Mouse (Mus musculus) heart, postnatal 36 days (tissue): Measurements from ENCODE around the gene Clec2d. TPM values are rescaled to one million over a fixed set of nuclear protein-coding genes. Genes with fewer than 3 reads are reported as not detected.
"Not testable (repeated sequence)": the region's sequence is repeated elsewhere in the genome, so short reads cannot be mapped to it uniquely, and the experiment has no call there.

Experiments
- DNase-seq, 2 experiments: peaks; one replicate each; pipeline ENCODE4 v3.0.0; 2021 to 2022
- intact Hi-C: fragments of 180-260 bp; cut with DNase I; formaldehyde crosslinking; loops from one replicate; pipeline ENCODE4 v1.15.1; 2025
- total RNA-seq, 2 experiments: library from RNA; stranded (reverse); gene quantifications; 2 replicates each; pipeline ENCODE4 v1.2.3; 2021

Clec2d gene
- total RNA-seq, 2 experiments from 2014 or later = 35.1 to 51.7 TPM

DNA sequence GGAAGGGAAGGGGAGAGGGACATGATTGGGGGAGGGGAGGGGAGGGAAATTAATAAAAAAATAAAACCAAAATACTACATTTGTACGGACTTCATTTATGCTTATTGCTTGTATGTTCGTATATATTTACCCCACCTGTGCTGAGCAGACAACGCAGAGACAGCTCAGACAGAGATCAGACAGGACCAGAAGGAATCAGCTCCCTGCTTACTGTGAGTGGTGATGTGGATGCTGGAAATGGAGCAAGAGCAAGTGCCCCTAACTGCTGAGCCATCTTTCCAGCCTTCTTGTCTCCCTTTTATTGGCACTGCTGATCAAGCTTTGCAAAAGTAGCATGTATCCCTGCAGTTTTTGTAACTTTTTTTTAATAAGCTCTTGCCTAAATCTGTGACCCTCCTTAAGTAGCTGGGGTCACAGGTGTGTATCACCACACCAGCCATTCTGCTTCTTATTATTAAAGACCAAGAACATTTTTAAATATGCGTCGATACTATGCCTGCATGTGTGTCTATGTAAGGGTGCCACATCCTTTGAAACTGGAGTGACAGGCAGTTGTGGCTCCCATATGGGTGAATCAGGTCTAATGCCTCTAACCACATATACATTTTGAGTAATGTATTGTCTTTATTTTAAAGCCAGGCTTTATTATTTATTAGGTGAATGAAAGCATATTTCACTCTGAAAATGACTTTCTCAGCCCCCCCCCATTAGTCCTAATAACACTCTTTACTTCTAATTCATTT, 6.2 kb downstream of the Clec2d start:
- intact Hi-C loops = loop anchor here (5.0 kb wide), 1 partner anchor 204 kb away; no protein-coding TSS in a partner anchor
- DNase-seq = no peak

DNA sequence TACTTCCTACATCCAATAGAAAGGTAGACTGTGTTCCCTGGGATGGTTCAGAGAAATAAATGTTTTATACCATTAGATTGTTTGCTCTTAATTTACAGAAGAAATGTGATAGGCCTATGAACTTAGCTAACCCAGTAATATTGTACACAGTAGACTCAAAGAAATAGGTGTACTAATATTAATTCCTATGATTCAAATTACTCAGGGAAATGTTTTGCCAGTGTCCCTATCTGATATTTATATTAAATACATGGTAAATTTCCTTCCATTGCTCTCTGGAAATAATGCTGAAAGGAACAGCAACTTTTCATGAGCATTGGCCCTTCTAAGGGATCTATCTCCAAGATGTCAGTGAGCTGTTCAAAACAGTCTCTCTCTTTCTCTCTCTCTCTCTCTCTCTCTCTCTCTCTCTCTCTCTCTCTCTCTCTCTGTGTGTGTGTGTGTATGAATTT, 6.8 kb downstream of the Clec2d start:
- intact Hi-C loops = loop anchor here (5.0 kb wide), 1 partner anchor 205 kb away; no protein-coding TSS in a partner anchor

DNA sequence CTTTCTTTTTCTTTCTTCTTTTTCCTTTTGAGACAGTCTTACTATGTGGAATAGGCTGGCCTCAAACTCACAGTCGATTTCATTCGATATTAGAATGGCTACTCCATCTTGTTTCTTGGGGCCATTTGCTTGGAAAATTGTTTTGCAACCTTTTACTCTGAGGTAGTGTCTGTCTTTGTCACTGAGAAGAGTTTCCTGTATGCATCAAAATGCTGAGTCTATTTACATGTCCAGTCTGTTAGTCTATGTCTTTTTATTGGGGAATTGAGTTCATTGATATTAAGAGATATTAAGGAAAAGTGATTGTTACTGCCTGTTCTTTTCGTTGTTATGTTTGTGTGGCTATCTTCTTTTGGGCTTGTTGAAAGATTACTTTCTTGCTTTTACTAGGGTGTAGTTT, 7.4 kb downstream of the Clec2d start:
- intact Hi-C loops = loop anchor here (5.0 kb wide), 1 partner anchor 206 kb away; no protein-coding TSS in a partner anchor

More for the DNA sequence above, 6.8 kb downstream of the Clec2d start:
- DNase-seq = no peak

GRCm38 (mm10) chr6:129193431-129193830, 13.0 kb downstream of the Clec2d start:
- intact Hi-C loops = no loop called here
- DNase-seq = no peak

More for the DNA sequence above, 7.4 kb downstream of the Clec2d start:
- not testable (repeated sequence) for DNase-seq

GRCm38 (mm10) chr6:129200066-129200465, 19.7 kb downstream of the Clec2d start:
- intact Hi-C loops, DNase-seq: not testable (repeated sequence)

DNA sequence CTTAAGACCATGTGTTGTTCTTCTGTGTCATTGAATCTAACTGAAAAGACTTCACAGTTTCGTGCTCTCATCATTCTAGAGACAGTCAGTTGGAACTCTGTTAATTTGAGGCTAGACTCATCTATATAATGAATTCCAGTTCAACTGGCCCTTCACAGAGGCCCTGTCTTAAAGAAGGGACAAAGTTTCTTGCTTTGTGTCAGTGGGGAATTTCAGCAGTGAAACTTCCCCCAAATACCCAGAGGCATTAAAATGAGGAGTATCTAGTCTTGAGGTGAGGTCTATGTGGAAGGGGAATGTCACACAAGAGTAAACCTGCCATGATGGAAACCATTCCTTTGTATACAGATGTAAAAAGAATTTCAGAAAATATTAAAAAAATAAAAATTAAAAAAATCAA, 21.9 kb downstream of the Clec2d start:
- intact Hi-C loops = no loop called here
- no peak for DNase-seq

- no peak for DNase-seq
- intact Hi-C loops = loop anchor here (2.0 kb wide), 1 partner anchor 14 kb away; no protein-coding TSS in a partner anchor
These were observed 23.9 kb downstream of the Clec2d start for GRCm38 (mm10) chr6:129204342-129204741.

- no peak for DNase-seq
- intact Hi-C loops = loop anchor here (2.0 kb wide), 1 partner anchor 14 kb away; no protein-coding TSS in a partner anchor
These were observed 24.4 kb downstream of the Clec2d start for GRCm38 (mm10) chr6:129204838-129205237.

GRCm38 (mm10) chr6:129208891-129209519, 28.6 kb downstream of the Clec2d start:
- intact Hi-C loops = no loop called here
- DNase-seq = no peak

DNA sequence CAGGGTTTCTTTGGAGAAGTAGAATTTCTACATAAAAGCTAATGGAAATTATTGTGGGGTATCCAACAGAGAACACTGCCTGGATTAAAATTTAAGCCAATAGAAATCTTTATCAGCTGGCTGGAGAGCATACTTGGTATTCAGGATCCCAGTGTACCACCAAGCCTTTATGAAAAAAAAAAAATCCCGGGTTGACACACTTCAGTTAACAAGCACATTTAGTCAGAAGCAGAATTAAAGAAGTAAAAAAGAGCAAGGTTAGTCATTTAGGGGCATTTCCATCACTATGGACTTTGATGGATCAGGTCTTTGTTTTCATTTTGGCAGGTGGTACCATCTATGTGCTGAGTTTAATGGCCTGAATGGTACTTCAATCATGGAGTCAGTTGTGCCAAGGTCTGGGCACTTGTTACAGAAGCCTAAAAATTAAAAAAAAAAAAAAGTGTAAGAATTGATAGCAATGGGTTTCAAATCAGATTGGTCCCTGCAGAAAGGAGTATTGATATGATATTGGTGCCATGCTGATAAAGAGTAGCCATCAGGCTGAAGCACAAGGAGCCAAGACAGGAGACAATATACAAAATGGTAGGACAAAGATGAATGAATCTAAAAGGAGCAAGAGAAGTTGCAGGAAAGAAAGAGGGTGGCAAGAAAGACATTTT, 29.5 kb downstream of the Clec2d start:
- DNase-seq = no peak
- intact Hi-C loops = no loop called here

DNA sequence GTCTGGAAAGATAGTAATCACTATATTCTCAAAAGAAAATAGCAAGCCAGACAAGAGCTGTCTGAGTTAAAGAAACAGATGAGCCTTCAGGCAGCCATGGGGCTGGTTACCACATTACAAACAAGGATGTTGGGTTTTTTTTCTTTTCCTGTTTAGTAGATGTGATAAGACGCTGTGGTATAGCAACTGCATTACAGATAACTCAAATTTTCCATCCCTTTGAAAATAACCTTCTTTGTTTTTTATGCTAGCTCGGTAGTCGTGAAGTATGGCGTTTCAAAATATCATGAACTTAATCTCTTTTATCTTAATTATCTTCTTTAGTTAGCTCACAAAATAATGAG, 30.0 kb downstream of the Clec2d start:
- intact Hi-C loops = no loop called here
- DNase-seq = no peak

- DNase-seq = no peak
- intact Hi-C loops = no loop called here
These were observed 32.2 kb downstream of the Clec2d start for GRCm38 (mm10) chr6:129212421-129213195.

GRCm38 (mm10) chr6:129213497-129213896, 33.1 kb downstream of the Clec2d start:
- DNase-seq = no peak
- intact Hi-C loops = no loop called here

DNA sequence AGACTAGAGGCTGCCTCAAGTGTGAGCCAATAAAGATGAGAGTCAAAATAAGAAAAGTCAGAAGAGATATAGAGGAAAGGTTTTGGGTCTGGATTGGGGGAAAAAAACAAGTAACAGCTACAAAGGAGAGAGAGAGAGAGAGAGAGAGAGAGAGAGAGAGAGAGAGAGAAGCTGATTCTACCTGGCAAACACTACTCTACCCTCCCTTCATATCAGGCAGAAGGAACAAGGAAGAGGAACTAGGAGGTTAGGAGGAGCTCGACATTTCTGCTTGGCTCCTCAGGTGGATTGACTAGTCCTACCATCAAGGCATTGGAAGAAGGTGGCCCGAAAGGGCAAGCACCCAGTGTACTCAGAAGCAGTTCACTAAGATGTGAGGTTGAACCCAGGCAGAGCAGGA, 33.8 kb downstream of the Clec2d start:
- intact Hi-C loops = loop anchor here (2.0 kb wide), 1 partner anchor 17 kb away; no protein-coding TSS in a partner anchor
- no peak for DNase-seq

GRCm38 (mm10) chr6:129215053-129215452, 34.6 kb downstream of the Clec2d start:
- intact Hi-C loops = loop anchor here (2.0 kb wide), 1 partner anchor 16 kb away; no protein-coding TSS in a partner anchor
- no peak for DNase-seq

GRCm38 (mm10) chr6:129215886-129216637, 35.6 kb downstream of the Clec2d start:
- intact Hi-C loops = loop anchor here (2.0 kb wide), 1 partner anchor 15 kb away; no protein-coding TSS in a partner anchor
- DNase-seq = peak in 1 of 2 experiments; percentile 65

DNA sequence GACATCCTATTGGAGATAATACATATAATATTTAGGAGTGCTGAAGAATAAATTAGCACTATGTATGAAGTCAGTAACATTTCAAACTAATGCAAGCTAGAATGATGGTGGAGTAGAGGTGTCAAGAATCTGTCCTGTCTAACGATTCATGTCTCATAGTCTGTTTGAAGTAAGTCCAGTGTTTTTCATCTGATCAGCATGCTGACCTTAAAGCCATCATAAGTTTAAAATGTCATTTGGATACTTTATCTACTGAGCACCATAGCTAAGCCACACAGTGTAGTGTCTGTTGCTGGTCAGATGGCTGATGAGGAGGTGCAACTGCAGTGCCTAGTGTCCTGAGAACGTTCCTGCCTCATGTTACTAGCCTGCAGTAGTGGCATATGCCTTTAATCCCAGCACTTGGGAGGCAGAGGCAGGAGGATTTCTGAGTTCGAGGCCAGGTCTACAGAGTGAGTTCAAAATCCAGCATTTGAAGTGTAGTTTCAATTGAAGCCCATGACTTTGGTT, 36.4 kb downstream of the Clec2d start:
- intact Hi-C loops = no loop called here
- no peak for DNase-seq

GRCm38 (mm10) chr6:129218191-129218696, 37.8 kb downstream of the Clec2d start:
- no peak for DNase-seq
- intact Hi-C loops = no loop called here

DNA sequence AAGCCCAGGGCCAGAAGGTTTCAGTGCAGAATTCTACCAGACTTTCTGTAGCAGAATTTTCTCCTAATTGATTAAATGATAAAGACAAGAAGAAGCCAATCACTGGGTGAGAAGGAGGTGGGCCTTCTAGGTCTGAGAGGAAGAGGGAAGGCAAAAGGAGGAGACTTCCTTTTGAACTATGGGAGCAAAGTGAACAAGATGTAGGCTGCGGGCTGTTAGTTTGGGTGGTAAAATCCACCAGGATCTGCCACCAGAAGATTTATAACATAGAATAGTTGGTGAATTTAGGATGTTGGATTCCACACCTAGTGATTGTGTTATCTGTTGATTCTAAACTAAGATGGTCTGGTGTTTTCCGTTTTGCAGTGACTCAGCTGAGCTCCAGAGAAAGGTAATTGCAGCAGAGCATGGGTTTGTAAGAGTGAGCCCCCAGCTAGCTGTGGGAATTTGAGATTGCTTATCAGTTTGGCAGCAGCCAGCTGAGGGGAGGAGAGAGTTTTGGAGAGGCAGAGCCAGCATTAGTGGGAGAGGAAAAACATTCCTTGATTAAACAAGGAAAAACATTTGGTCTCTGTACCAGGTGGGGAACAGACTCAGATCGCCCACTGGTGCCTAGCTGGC, 39.6 kb downstream of the Clec2d start:
- intact Hi-C loops = no loop called here

More for the DNA sequence above, 39.6 kb downstream of the Clec2d start:
- DNase-seq = no peak
